Mouse (Mus musculus): ENCODE data around the gene Sfxn3.

Sfxn3 gene

DNA sequence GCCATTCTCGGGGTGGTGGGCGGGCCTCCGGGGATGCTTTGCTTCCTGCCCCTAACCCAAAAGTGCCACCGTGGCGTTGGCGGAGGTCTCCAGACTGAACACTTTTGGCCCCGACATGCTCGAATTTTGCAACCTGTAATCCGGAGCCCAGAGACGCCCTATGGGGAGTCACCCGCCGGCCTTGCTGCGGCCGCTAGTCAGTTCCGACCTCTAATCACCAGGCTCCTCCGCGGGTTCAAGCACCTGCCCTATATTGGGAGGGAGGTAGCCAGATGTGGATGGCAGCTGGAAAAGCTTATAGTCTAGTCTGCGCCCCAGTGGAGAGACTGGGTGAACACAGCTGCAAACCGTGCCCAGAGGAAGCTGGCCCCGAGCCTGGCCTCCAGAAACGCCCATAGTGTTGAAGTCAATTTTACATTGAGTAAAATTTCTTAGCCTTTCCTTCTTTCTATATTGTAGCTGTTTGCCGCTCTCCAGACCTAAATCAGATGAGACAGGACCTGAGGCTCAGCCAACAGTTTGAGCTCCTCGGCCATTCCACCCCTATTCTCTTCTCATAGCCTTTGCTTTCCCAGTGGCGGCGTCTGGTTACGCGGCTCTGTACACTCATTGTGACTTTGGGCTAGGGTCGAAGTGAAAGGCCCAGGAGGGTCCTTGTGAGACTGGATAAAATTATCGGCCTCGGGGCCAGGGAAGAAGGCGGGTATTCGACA lies 28.2 kb downstream of the Sfxn3 start:
- DNase-seq (ENCODE audit: low spot score in 2 of 2): no peak

DNA sequence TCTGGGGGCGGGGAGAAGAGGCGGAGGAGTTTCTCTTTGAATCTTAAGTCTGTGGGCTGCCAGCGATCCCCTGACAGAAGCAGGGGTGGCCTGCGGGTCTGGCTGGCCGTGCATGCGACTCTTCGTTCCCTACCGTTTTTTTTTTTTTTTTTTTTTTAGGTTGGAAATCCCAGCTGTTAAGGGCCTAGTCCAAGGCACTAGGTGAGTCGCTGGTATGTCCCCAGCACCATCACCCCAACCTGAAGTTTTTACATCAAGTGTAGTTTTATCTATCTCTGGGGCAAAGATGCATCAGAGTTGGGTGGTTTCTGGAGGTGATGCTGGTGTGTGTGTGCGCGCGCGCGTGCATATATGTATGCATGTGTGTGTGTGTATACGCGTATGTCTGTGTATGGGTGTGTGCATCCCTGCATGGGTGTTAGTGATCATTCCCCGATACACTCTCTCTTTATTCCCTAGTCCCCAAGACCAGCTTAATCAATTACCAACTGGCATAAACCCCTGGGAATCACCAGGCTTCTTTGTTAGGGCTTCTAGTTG lies 28.8 kb downstream of the Sfxn3 start:
- DNase-seq (ENCODE audit: low spot score in 2 of 2): no peak

DNA sequence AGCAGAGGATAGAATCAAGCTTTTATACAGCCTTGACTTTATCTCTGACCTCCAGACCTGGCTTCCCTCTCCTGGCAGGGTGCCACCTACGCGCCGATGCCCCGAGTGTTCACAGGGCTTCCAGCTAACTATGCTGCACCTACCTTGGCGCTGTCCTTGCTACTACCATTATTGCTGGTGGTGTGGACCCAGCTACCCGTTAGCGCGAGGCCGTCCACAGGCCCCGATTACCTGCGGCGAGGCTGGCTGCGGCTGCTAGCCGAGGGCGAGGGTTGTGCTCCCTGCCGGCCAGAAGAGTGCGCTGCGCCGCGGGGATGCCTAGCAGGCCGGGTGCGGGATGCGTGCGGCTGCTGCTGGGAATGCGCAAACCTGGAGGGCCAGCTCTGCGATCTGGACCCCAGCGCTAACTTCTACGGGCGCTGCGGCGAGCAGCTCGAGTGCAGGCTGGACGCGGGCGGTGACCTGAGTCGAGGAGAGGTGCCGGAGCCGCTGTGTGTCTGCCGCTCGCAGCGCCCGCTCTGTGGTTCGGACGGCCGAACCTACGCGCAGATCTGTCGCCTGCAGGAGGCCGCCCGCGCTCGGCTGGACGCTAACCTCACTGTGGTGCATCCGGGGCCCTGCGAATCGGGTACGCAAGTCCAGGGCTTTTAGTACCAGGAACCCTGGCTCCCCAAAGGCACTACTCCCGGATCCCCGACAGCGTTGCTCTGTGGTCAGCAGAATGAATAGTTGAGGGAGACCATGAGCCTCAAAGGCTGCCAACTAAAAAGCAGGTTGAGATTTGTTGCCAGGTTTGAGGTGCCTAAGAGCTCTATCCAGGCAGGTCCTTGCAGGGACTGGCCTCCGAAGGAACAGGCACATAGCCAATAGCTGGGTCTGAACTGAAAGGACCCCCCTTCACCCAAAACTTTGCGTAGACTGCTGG lies 29.5 kb downstream of the Sfxn3 start:
- DNase-seq (ENCODE audit: low spot score in 2 of 2): no peak

DNA sequence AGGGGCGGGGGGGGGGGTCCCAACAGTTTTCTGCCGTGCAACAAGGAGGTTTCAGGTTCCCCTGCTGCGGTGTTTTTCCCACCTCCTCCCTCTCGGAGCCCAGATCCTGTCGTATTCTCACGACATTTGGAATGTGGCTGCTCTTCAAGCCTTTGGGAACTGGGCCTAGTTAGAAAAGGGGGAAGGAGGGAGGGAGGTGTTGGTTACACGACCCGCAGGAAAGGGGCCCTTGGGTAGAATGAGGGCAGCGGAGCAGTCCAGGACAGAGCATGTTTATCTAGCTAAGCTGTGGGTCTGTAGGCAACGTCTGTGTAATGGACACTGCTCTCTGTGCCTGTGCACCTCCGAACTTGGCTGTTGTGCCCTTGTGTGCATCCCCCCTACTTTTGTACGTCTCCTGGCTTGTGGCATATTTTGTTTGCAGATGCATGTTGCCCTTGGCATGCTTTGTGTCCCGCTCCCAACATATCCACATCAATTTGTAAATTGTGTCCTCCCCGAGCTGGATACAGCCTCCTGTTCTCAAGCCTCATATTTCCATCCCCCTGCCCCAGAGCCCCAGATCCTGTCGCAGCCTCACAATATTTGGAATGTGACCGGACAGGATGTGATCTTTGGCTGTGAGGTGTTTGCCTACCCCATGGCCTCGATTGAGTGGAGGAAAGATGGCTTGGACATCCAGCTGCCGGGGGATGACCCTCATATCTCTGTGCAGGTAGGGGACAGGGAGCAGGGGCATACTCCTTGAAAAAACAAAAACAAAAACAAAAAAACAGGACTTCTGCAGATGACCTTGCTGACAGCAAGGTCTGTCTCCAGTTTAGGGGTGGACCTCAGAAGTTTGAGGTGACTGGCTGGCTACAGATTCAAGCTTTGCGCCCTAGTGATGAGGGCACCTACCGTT lies 30.7 kb downstream of the Sfxn3 start:
- no peak for DNase-seq (ENCODE audit: low spot score in 2 of 2)

GRCm38 (mm10) chr19:45078971-45079764 lies 31.9 kb downstream of the Sfxn3 start:
- DNase-seq (ENCODE audit: low spot score in 2 of 2): no peak

- DNase-seq (ENCODE audit: low spot score in 2 of 2): peak in 1 of 2 experiments; percentile 58
Observed at GRCm38 (mm10) chr19:45079769-45080515, 32.6 kb downstream of the Sfxn3 start.

GRCm38 (mm10) chr19:45080711-45081110 lies 33.4 kb downstream of the Sfxn3 start:
- DNase-seq (ENCODE audit: low spot score in 2 of 2): no peak

GRCm38 (mm10) chr19:45081279-45081678 lies 34.0 kb downstream of the Sfxn3 start:
- DNase-seq (ENCODE audit: low spot score in 2 of 2): peak in 1 of 2 experiments; percentile 69

- no peak for DNase-seq (ENCODE audit: low spot score in 2 of 2)
Observed at GRCm38 (mm10) chr19:45081841-45082550, 34.7 kb downstream of the Sfxn3 start.

DNA sequence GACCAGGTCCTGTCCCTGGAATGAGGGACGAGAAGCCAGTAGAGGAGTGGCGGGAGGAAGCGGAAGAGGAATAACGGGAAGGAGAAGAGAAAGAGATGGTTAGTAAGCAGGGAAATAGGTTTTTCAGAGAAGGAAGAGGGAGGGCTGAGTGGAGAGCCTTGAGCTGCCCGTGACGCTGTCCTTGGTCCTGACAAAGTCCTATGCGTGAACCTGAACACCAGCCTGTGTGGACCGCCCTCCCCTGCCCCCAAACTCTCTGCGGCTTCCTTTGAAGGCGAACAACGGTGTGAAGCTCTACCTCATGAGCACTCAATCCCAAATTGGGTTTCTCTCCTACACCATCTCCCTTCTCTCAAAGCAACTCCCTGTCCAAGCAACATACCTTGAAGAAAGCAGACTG lies 50.6 kb downstream of the Sfxn3 start:
- no peak for DNase-seq (ENCODE audit: low spot score in 2 of 2)

GRCm38 (mm10) chr19:45100486-45101270 lies 53.4 kb downstream of the Sfxn3 start:
- no peak for DNase-seq (ENCODE audit: low spot score in 2 of 2)

- no peak for DNase-seq (ENCODE audit: low spot score in 2 of 2)
Observed at GRCm38 (mm10) chr19:45105591-45105990, 58.3 kb downstream of the Sfxn3 start.

All from right cerebral cortex, postnatal 10 days (tissue).